ENCODE assay signal across 33 mouse cellular contexts in genomic region chr10:60164869-60165268, GRCm38 (mm10).
"Had no signal": no experiment of that assay in that cellular context is flagged by ENCODE, and none has a peak within 500 bp of the region (broad histone marks: within the 10 kb centered on the region; RNA-seq: fewer than 3 reads in every experiment).

No protein-coding gene starts in this region.

- DNase-seq: heart, postnatal 10 days; heart, postnatal 14 days; heart, postnatal 36 days; heart, postnatal 4 days; kidney, adult 11 months; kidney, adult 18-20 months; kidney, adult 9 months; kidney, postnatal 10 days; kidney, postnatal 14 days; kidney, postnatal 25 days; kidney, postnatal 36 days; kidney, postnatal 4 days; layer of hippocampus, adult 9-11 months; layer of hippocampus, postnatal 36 days had no signal

- ATAC-seq: hindbrain, embryonic 16.5 days; hindbrain, postnatal 0 days; inflammation-experienced regulatory T-cells, adult 6 months; intestine, embryonic 15.5 days; intestine, embryonic 16.5 days; intestine, postnatal 0 days had no signal

- H3K9me3 ChIP-seq: heart, embryonic 10.5 days; heart, embryonic 13.5 days; heart, embryonic 15.5 days; hindbrain, embryonic 12.5 days; hindbrain, embryonic 13.5 days; hindbrain, embryonic 15.5 days; intestine, embryonic 15.5 days; kidney, embryonic 15.5 days had no signal

- H3K4me3 ChIP-seq: heart, embryonic 10.5 days; heart, embryonic 12.5 days; heart, embryonic 13.5 days; heart, embryonic 15.5 days; hindbrain, embryonic 10.5 days; hindbrain, embryonic 12.5 days; hindbrain, embryonic 13.5 days; hindbrain, embryonic 15.5 days; intestine, embryonic 15.5 days; kidney, embryonic 15.5 days; layer of hippocampus, adult 2 months had no signal

- H3K4me1 ChIP-seq: heart, embryonic 10.5 days; heart, embryonic 12.5 days; heart, embryonic 13.5 days; heart, embryonic 15.5 days; hindbrain, embryonic 12.5 days; hindbrain, embryonic 13.5 days; hindbrain, embryonic 15.5 days; intestine, embryonic 15.5 days; kidney, embryonic 15.5 days had no signal

- H3K36me3 ChIP-seq: heart, embryonic 10.5 days; heart, embryonic 12.5 days; heart, embryonic 13.5 days; heart, embryonic 15.5 days; hindbrain, embryonic 10.5 days; hindbrain, embryonic 12.5 days; hindbrain, embryonic 13.5 days; hindbrain, embryonic 15.5 days; intestine, embryonic 15.5 days; kidney, embryonic 15.5 days had no signal

- H3K27ac ChIP-seq: heart, embryonic 10.5 days; heart, embryonic 13.5 days; heart, embryonic 15.5 days; hindbrain, embryonic 10.5 days; hindbrain, embryonic 12.5 days; hindbrain, embryonic 13.5 days; hindbrain, embryonic 14.5 days; hindbrain, embryonic 15.5 days; hindbrain, postnatal 0 days; intestine, embryonic 15.5 days; kidney, embryonic 15.5 days; kidney, postnatal 0 days; layer of hippocampus, adult 2 months had no signal

- H3K9ac ChIP-seq: heart, embryonic 12.5 days; heart, embryonic 13.5 days; heart, embryonic 15.5 days; hindbrain, embryonic 12.5 days; hindbrain, embryonic 13.5 days; hindbrain, embryonic 14.5 days; hindbrain, embryonic 15.5 days; intestine, embryonic 15.5 days; kidney, embryonic 15.5 days had no signal

- H3K4me2 ChIP-seq: heart, embryonic 11.5 days; heart, embryonic 12.5 days; heart, embryonic 13.5 days; heart, embryonic 15.5 days; hindbrain, embryonic 12.5 days; hindbrain, embryonic 13.5 days; hindbrain, embryonic 14.5 days; hindbrain, embryonic 15.5 days; intestine, embryonic 15.5 days; kidney, embryonic 15.5 days had no signal

- H3K27me3 ChIP-seq: heart, embryonic 15.5 days; hindbrain, embryonic 12.5 days; hindbrain, embryonic 13.5 days; hindbrain, embryonic 15.5 days; intestine, embryonic 15.5 days; kidney, embryonic 15.5 days had no signal
